Mouse (Mus musculus) ovary, adult 18-20 months (tissue): ENCODE measurements at regions not wholly inside any gene's neighbourhood (a gene's known extent, or its start where the extent isn't known, plus 50 kb on each side); places are given as distances from the start of the nearest gene placed in this dataset.

Source experiments
- DNase-seq: peaks from one replicate; pipeline ENCODE4 v3.0.0; 2022; ENCODE audit warnings: low spot score, mixed read lengths

DNA sequence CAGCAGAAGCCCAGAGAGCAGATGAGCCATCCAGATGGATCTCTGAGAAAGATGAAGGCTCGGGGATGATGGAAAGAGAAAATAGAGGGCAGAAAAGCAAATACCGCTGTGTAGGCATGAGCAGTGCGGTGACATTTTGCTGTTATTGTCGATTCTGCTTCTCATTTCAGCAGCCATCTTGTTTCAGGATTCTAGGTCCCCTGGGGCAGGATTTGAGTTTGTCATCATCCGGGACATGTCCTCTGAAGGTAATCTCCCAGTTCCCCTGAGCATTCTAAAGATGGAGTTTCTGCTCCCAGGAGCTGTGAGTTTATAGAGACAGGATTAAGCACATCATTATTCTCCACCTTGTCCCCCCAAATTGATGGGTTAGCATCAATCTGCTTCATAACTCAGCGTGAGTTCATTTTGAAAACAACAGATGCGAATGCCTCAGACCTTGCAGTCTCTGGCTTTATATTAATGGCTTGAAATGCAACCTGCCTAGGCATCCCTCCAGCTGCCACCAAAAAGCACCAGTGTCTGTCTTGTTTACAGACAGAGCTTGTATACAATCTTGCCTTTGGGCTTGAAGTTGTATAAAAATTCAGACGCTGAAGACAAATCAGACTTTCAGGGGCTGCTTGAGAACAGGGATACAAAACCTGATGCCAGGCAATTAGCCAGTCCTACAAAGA is 128.6 kb upstream of the Foxa2 start:
- DNase-seq = no peak

DNA sequence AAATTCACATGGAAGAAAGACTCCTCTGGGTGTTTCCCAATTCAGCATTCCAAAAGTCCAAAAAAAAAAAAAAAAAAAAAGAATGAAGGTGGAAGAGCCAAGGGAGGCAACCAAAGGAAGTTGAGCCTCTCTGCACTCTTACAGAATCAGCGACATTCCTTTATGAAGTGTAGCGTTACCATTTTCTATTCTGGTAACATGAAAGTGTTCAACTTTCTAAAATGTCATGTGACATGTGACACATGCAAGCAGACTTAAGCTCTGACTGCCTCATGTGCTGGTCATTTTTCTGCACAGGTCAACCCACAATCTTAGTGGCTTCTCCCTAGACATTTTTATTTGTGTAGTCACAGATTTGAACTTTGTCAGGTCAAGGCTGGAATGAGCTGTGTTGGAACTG is 133.5 kb upstream of the Foxa2 start:
- no peak for DNase-seq

- no peak for DNase-seq
These were observed 134.7 kb upstream of the Foxa2 start for GRCm38 (mm10) chr2:148181518-148181917.

DNA sequence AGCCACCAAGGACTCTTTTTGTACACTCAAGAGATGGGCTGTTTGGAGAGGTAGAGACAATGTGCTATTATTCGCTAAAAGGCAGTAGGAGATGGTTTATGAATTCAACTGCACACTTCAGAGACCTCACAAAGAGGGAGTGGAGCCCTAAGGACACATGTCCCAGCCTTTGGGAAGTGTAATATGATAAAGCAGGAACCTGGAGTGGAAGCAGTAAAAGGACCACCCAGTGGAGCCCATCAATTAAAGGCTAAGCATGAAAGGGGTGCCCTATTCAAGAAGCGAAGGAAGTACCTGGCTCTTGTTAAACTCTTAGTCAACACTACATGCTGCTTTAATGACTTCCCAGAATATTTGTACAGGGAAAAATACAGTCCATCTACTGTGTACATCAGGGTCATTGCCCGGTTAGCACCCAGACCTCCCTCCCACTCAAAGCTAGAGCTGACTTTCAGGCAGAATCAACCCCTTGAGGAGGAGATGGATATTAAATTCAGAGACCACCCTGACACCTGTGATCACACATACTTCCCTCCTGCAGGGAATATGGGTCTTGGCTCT is 135.8 kb upstream of the Foxa2 start:
- DNase-seq = no peak

- DNase-seq = no peak
These were observed 138.0 kb upstream of the Foxa2 start for GRCm38 (mm10) chr2:148184801-148185212.

GRCm38 (mm10) chr2:148186363-148186991 is 139.7 kb upstream of the Foxa2 start:
- DNase-seq = no peak

DNA sequence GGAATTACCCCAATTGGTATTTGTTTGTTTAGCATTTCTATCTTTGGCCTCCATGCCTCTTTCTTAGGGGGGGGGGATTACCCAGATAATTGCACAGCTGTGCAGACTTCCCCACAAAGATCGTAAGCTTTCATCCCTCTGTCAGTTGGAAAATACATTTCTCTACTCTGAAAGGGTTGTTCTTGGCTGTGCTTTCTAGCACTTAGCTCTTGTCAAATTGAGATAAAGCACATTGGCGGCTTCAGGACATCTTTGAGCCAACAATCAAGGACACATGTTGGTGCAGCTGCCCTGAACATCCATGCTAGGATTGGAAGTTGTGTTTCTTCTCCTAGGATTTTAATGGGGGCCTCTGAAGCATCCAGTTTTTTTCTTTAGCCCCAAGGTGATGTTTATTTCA is 142.1 kb upstream of the Foxa2 start:
- DNase-seq = no peak

DNA sequence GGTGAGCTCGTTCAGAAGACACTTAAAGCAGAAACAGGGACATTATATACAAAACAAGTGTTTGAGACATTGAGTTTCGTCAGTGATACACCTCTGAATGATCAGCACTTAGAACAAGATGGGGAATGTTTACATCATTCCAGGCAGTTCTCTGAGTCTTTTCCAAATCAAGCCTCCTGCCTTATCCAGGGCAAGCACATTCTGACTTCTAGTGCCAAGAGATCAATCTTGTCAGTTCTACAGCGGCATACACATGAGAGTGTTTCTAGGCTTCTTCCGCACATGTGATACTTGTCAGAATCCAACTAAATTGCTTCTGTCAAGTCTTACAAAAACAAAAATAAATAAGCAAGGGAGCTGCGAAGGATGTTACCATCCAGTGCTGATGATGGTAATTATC is 142.5 kb upstream of the Foxa2 start:
- no peak for DNase-seq

DNA sequence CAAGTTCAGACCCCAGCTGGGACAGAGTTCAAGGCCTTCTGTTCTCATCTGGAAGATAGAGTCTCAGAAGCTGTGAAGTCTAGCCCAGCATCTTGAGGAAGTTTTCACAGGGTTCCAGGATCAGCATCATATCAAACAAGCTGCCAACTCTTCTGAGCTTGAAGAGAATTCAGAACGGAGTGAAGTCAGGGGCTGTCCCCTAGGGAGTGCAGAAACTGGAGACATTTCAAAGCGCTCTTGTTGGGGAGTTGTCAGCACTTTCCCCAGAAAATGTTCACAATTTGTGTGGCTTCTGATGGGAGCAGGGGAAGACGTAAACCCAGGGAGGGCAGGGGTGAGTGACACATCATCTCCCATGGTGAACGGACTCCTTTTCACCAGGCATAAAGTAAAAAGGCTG is 146.2 kb upstream of the Foxa2 start:
- DNase-seq = no peak

DNA sequence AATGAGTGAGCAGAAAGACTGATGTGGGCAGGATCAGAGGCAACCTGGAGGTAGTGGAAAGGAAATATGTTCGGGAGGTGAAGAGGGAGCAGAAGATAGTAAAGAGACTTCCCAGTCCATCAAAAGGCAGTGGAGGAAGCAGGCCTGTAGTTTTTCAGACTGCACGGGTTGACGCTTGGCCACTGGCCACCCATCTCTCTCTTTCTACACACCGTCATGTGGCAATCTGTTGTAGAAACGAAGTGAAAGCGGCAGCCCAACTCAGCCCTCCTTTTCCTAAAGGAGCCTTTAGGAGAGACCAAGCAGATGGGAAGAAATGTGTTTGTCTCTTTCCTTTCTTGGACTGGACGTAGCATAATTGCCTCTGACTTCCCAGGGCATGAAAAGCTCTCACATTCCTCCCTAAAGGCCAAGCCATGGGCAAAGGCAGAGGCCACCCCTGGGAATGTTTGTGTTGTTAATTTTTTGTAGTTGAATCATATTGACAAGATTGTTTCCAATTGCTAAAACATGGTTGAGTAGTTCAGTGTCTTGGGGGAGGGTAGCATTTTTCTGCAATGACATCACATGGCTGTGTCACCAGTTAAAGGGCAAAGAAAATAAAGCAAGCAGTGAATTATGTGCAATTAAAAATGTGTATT is 150.7 kb upstream of the Foxa2 start:
- DNase-seq = no peak

- DNase-seq = no peak
These were observed 159.9 kb upstream of the Foxa2 start for GRCm38 (mm10) chr2:148206633-148207032.

DNA sequence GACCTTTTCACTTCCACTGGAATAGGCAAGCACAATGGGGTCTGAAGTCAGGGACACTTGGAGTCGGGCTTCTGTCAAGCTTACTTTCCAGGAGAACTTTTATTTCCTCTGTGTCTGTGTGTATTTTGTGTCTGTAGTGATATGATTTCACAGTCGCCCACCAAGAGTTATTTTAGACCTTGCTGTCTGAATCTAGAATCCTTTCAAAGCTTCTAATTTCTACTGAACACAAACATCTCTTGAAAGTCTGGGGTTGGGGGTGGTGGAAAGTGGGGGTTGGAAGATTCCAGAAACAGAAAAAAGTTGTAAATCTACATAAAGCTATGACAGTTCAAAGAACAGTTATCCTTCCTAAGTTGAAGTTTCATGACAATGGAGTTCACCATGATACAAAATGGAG is 164.0 kb upstream of the Foxa2 start:
- DNase-seq = no peak

GRCm38 (mm10) chr2:148217136-148217535 is 170.4 kb upstream of the Foxa2 start:
- no peak for DNase-seq

- no peak for DNase-seq
These were observed 161.3 kb upstream of the Sstr4 start for GRCm38 (mm10) chr2:148233691-148234300.

GRCm38 (mm10) chr2:148237121-148237520 is 158.0 kb upstream of the Sstr4 start:
- DNase-seq = no peak

- DNase-seq = no peak
These were observed 156.1 kb upstream of the Sstr4 start for GRCm38 (mm10) chr2:148239046-148239445.

DNA sequence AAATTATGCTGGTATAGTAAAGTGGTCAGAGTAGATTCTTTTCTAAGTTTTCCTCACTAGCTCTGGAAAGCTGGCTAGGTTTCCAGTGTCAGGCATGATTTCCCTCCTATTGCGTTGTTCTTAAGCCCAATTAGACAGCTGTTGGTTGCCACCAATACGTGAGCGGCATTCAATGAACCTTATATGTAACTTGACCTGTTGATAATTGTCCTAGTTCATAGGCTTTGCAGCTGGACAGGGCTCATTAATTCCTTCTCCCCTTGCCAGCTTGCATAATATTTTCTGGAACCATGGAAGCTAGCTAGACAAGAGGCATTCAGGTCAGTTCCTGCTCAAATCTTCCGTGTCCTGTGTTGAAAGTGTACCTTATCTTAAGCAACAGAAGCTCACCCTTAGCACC is 152.9 kb upstream of the Sstr4 start:
- DNase-seq = no peak

DNA sequence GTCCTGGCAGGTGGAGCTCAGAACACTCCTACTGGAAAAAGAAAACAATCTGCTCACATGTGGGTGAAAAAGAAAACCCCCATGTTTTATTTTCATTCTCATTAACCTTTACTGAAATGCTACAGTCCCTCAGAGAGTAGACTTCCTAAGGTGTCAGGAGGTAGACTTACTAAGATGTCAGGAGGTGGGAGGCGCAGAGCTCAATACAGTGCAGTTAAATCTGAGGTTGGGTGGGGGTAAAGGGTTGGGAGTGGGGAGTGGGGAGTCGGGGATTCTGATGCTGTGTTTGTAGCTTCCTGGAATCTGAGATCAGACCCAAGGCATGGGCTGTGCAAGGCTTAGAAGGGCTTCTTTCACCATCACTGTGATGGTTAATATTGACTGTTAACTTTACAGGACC is 149.6 kb upstream of the Sstr4 start:
- DNase-seq = no peak

DNA sequence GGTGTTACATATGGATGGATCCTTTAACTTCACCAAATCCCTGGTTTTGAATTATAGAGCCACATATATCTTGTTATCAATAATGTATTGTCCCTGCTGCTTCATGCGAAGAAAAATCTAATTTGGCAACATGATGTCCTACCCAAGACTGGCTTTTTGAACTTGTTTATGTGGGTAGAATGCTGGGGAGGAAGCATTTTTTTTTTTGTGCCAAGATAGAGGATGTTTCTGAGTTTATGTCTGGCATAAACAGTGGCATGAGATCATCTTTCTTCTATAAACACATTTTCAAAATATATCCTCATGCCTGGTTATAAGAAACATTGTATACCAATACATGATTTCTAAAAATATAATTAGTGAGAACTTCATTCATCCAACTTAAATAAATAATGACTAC is 144.2 kb upstream of the Sstr4 start:
- no peak for DNase-seq

- DNase-seq = no peak
These were observed 139.5 kb upstream of the Sstr4 start for GRCm38 (mm10) chr2:148255662-148256061.

GRCm38 (mm10) chr2:148264111-148264730 is 130.9 kb upstream of the Sstr4 start:
- DNase-seq = no peak

DNA sequence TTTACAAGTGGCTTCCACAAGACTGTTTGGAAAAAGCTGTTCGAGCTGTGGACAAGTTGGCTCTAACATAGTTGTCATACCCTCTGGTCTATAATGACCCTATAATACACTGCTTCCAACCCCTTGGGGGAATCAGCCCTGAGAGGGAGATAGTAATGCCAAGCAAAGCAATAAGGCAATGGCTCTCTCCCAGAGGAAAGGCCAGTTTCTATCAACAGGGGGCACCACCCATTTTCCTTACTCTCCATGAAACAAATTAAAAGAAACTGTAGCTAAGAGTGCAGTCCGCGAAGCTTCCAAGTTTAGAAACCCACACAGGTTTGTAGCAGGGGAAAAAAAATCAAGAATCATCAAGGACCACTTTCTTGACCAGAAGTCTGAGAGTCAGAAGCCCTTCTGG is 115.9 kb upstream of the Sstr4 start:
- DNase-seq = no peak
